Mouse (Mus musculus): ENCODE data around the gene Ptpre.

DNA sequence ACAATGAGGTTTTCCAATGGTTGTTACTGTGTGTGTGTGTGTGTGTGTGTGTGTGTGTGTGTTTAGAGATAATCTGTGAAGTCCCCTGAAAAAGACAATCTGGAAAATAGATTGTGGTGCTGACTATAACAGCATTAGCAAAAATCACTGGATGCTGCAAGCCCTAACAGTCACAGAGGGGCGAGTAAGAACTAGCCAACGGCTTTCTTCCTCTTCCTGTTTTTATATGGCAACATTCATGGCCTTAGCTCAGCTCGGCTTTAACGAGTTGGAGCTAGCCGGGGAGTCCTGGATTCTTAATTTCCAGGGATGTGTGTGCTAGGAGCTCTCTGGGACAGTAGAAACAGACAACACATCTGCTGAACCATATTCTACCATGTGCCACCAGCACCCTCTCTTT, 17.0 kb upstream of the Ptpre start:
- TF ChIP-seq CTCF (IDR thresholded peaks at IDR 0.05; ENCODE audit: insufficient read depth, low read depth, low read length) (no peak), POLR2A (IDR thresholded peaks at IDR 0.05; ENCODE audit: insufficient read depth, low read depth, low read length) (no peak)

All from olfactory bulb, adult 2 months (tissue).